Mouse (Mus musculus): ENCODE data around the gene Ccdc34. TPM values are rescaled to one million over a fixed set of nuclear protein-coding genes. Genes with fewer than 3 reads are reported as not detected.
A peak's percentile ranks its signal among the peaks of the same experiment; 100 is the strongest.

Gene Ccdc34
- total RNA-seq, 2 experiments from 2014 or later, result 7.3 to 9.2 TPM

DNA sequence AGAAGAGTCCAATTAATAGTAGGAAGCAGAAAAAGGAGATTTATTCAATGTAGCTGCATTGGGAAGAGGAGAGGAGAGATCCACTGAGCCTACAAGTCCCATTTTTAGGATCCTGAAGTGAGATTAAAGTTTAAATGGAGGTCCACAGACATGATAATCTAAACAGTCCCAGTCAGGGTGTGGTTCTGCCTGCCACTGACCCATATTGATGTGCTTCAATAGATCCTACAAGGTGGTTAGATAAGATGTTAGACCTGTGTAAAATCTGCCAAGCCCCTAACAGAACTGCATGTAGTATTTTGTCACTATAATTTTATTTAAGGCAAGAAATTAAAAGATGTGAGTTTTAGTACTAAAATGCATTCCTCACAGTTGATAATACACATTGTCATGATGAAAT is 24.2 kb upstream of the Ccdc34 start:
- intact Hi-C loops (cut with DNase I), result no loop called here
- no peak for DNase-seq

DNA sequence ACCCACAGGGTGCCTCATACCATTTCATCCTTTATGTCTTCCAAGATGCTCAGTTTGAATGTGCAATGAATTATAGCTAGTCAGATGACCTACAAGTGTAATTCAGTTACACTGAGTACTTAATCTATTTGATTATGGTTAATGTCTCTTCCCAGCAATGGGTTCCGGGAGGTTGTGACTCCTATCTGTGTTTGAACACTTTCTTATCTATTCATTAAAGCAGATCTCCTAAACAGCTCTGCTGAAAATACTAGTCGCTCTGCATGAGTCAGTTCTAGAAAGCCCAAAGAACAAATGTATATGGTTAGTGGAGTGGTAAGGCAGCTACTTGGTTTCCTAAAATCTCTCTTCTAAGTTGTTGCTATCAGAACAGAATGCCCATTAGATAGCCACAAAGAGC is 22.6 kb upstream of the Ccdc34 start:
- DNase-seq, result no peak
- intact Hi-C loops (cut with DNase I), result no loop called here

DNA sequence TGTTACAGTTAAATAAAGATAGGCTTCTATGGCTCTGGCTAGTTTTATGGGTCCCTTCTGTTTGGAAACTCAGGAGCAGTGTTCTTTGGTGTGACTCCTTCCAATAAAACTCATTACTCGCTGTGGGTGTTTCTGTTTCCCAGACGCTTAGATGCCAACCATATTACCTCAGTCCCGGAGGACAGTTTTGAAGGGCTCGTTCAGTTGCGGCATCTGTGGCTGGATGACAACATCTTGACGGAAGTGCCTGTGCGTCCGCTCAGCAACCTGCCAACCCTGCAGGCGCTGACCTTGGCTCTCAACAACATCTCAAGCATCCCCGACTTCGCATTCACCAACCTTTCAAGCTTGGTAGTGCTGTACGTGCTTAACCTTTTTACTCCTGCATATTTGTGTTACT is 21.2 kb upstream of the Ccdc34 start:
- intact Hi-C loops (cut with DNase I), result no loop called here
- peak in 1 of 2 experiments; percentile 33 for DNase-seq

DNA sequence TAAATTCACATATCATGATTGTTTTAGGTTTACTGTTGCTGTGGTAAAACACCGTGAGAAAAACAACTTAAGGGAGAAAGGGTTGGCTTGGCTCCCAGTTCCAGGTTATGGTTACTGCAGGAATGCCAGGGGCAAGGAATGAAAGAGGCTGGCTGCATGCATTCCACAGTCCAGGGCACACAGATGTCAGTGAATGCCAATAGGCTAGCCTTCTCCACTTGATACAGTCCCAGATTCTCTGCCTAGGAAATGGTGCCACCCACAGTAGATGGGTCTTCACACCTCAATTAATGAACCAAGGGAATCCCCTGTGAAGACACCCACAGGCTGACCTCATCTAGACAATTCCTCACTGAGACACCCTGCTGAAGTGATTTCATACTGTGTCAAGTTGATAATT is 12.9 kb upstream of the Ccdc34 start:
- intact Hi-C loops (cut with DNase I), result no loop called here
- no peak for DNase-seq

DNA sequence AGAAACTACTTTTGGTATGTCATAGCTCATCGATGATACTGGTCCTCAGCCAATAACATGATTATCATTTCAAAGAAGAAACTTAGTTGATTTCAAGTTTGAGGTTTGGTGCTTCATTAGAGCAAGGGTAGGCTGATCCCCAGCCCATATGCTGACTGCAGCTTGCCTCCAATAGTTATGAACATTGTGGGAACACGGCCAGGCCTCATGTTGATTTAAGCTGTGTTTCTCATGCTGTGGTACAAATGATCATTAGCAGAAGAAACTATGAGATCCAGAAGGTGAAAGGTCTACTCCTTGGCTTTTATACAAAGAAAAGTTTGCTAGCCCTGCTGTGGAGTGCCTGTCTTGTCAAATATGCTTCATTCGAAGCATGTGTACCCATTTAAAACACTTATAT is 12.5 kb upstream of the Ccdc34 start:
- no peak for DNase-seq
- intact Hi-C loops (cut with DNase I), result no loop called here

DNA sequence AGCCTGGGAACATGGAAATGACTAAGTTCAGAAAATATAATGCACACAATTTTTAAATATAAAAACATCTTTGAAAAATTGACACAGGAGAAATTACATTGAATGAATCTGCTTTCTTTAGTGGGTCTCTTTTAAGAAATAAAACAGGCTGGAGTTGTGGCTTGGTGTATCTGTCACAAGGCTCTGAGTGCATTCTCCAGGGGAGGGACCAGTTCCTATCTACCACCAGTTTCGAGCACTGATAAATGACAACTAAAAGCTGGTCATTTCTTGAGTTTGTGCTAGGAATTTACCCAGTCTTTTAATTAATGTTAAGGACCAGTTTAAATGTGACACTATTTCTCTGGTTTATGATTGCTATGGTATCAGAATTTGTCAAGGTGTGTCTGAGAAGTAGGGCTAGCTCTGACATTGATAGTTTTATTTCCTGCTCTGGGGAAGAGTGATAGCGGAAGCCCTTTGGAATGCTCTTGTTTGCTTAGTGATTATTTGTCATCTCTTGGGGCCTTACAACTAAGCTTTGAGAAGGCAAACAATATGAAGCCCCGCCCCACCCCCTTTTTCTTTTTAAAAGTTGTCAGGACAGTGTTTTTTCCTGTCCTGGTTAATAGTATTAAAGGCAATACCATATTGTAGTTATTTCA is 11.9 kb upstream of the Ccdc34 start:
- DNase-seq, result no peak
- intact Hi-C loops (cut with DNase I), result no loop called here

DNA sequence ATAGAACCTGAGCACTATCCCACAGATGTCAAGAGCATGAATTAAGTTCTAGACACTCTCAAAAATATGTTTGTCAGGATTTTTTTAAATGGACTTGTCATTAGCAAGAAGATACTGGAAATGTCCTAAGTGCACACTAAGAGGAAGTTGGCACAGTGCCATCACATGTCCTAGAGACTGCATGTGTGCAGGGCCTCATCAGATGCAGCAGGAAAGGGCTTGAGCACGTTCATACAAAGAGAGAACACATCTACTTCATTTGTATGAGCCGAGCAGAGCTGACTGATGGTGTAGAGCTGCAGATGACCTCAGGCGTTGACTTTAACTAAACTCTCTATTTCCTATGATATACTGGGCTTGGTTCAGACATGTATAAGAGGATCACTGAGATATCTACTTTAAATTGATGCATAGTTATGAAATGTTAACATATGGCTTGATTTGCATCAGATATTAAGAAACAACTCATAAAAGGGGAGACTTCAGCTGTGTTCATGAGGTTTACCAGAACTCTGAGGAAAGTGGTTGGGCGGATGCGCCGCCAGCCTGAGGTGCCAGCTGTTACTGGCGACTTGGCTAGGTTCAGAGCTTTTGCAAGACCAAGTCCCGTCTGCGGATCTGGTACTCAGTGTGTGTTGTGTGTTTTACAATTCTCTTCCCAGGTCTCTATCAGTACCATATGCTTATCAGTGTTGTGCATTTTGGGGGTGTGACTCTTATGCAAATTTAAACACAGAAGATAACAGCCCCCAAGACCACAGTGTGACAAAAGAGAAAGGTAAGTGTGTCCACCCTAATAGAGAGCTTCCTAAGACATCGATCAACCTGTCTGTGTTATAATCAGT is 10.0 kb upstream of the Ccdc34 start:
- intact Hi-C loops (cut with DNase I), result no loop called here
- DNase-seq, result no peak

DNA sequence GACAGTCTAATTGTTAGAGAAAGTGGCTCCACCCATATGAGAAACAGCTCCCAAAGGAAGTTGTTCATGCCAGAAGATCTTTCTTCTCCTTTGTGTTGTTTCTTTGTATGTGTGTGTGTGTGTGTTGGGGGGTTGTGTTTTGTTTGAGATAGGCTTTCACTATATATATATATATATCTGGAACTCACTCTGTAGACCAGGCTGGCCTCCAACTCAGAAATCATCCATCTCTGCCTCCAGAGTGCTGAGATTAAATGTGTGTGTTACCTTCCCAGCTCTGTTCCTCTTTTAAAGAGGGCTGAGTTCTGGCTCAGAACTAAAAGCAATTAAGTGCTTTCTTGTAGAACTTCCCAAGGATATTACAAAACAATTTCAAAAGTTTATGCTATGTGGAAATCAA is 8.2 kb upstream of the Ccdc34 start:
- no peak for DNase-seq
- intact Hi-C loops (cut with DNase I), result no loop called here

DNA sequence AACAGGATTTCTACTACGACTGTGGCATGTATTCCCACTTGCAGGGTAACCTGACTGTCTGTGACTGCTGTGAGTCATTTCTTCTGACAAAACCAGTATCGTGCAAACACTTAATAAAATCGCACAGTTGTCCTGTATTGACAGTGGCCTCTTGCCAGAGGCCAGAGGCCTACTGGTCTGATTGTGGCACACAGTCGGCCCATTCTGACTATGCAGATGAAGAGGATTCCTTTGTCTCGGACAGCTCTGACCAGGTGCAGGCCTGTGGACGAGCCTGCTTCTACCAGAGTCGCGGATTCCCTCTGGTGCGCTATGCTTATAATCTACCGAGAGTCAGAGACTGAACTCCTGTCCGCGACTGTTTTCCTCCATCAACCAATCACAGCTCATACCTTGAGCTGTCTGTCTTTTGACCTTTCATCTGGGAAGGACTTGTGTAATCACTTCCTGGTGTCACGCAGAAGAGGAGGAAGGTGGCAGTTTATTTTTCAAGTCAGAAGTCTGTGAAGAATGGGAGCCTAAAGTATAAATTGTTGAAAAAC is 5.4 kb upstream of the Ccdc34 start:
- no peak for DNase-seq
- intact Hi-C loops (cut with DNase I), result no loop called here

DNA sequence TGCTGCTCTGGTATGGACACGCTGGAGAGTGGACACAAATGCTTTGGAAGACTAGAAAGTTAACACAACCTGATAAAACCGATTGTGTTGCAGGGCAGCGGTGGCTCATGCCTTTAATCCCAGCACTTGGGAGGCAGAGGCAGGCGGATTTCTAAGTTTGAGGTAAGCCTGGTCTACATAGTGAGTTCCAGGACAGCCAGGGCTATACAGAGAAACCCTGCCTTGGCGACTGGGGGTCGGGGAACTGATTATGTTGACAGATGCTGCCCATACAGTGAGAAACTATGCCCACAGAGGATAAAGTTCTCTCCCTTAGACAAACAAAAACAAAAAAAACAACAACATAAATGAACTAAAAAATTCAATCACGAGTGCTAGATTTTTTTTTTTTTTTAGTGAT is 530 bp upstream of the Ccdc34 start:
- no peak for DNase-seq
- intact Hi-C loops (cut with DNase I), result loop anchor here (2.0 kb wide), 1 partner anchor 98 kb away; no protein-coding TSS in a partner anchor

DNA sequence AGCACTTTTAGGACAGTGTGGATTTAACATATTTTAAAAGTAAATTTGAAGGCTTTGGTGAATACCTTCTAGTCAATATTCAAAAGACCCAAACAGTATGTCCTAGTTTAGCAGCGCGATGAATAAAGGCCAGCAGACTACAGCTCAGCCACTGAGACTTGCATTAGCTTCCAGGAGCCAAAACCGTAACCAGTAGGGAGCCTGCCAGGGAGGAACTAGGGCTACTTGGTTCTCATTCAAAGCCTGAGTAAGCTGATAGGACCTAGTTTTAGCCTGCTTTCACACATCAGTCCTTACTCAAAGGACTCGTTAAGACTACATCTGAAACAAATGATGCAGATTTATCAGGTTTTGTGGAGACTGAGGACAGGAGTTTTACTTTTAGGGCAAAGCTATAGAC is 2.0 kb downstream of the Ccdc34 start:
- intact Hi-C loops (cut with DNase I), result no loop called here
- no peak for DNase-seq

DNA sequence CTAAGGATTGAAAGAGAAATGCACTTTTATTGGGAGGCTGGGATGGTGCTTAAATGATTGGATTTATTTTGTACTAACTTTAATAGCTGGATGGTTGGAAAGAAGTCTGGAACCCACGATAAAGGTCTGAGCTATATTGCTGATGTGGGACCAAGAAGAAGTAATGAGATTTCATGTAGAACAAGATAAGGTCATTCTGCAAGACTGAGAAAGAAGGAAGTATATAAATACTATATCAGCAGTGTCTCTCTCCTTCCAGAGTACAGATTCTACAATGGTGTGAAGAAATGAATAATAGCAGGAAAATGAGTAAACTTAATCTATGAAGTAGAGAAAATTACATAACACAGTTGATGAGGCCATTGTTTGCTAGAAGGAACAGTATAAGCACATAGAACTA is 2.8 kb downstream of the Ccdc34 start:
- intact Hi-C loops (cut with DNase I), result no loop called here
- no peak for DNase-seq

DNA sequence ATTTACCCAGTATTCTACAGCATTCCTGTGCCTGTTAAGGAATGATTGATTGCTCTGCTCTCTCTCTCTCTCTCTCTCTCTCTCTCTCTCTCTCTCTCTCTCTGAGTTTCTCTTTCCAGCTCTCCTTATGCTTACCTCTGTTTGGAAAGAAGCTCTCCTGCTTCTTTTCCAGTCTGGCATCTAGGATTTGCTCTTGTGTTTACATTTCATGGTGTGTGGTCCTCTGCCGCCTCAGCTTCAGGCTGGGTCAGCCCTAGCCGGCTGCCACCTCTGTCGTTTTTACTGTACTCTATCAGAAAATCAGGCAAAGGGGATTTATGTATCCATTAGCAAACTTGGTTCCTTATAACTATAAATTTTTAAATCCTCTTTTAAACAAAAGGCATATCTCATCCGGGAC is 18.6 kb downstream of the Ccdc34 start:
- intact Hi-C loops (cut with DNase I), result no loop called here
- DNase-seq, result no peak

DNA sequence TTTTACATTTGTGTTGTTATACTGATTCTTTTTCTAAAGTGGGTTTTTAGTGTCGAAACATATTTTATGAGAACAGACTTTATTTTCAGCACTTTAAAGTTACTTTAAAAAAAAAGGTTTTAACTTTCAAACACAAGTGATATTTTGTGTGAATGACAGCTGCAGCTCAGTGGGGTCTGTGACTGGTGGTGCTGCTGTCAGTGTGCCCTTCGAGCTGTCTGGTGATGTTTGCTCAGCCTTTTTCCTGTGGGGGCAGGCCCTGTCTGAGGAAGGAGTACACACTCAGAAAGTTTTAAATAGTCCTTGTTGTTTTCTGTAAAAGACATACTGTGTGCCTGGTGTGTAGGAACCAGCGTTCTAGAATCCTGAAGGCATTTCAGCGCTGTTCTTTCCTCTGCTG is 19.0 kb downstream of the Ccdc34 start:
- intact Hi-C loops (cut with DNase I), result no loop called here
- no peak for DNase-seq

DNA sequence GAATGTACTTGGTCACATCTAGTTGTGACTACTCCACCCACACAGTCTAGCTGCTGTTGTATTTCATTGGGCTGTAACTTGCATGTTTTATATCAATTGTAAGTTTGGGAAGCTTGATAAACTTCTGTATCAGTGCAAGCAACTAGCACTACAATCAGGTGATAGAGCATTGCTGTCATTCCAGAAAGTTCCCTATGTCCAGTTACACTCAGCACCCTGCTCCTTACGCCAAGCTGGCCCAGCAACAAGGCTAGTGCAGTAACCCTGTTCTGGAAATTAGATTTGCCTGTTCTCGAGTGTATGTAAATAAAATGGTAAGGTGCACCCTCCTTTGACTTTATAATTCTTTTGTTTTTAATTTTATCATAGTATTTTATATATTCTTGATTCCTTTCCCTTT is 19.6 kb downstream of the Ccdc34 start:
- no peak for DNase-seq
- intact Hi-C loops (cut with DNase I), result no loop called here

DNA sequence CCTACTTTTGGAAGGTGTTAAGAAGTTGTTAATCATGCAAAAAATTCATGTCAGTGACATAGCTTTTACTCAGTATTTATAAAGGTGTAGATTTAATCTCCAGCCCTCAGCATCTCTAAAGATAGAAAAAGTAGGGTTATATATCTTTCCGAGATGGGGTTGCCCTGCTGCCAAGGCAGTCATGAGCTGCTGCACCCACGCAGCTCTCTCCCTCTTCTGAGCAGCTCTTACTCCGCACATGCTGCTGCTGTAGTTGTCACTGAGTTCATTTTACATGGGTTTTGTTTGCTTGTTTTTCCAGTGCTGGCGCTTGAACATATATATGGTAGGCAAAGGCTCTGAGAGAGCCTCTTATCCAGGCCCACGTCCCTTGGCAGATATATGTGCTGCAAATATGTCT is 20.7 kb downstream of the Ccdc34 start:
- no peak for DNase-seq
- intact Hi-C loops (cut with DNase I), result no loop called here

DNA sequence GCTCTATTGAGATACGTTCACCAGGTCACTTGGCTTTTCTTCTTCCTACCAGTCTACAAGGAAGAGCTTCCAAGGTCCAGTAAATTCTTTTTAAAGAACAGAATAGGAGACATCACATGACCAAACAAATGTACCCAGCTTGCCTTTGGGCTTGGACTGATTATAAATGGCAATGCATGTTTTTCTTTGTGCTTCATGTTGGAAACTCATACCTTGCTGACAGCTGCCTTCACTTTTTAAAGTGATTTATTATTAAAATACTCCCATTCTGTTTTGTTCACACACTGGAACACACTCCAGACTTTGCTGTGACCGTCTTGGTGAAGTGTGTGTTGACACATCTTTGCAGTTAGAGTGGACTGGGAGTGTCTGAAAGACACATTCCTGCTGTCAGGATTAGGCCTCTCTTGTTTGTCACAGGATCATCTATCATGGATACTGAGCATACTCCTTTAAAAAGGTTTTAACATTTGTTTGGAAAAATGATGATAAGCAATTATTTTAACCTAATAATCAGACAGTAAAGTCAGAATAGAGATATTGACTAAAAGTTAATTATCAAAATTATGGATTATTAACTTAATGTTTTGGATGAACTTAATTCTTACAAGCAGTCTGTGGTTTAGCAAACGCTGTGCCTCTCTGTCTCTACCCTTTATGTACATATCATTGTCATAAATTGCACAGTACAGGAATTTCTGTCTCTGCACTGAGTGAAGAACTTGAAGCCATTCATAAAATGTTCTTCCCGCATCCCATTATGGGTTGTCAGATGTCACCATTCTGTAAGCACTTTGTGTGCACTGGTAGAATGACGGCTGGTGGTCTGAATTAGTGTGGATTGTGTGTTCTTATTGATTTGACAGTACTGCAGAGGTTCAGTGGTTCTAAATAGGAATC is 25.5 kb downstream of the Ccdc34 start:
- no peak for DNase-seq
- intact Hi-C loops (cut with DNase I), result no loop called here

DNA sequence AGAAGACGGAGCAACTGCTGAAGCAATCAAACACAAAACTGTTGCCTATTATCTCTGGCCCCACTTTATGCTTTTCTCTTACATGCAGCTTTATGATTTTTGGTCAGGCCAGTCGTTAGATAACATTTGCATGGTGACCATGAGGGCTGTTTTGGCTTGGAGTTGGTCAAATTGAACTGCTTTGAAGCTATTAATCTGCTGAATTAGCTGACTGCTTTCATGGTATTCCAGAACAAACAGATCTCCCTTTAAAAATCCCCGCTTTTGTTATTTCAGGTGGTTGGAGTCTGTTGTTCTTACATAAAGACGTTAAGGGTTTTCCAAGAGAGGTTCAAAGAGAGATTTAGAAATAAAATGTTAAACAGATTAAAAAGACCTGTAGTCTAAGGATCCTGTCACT is 40.8 kb downstream of the Ccdc34 start:
- no peak for DNase-seq
- intact Hi-C loops (cut with DNase I), result no loop called here

DNA sequence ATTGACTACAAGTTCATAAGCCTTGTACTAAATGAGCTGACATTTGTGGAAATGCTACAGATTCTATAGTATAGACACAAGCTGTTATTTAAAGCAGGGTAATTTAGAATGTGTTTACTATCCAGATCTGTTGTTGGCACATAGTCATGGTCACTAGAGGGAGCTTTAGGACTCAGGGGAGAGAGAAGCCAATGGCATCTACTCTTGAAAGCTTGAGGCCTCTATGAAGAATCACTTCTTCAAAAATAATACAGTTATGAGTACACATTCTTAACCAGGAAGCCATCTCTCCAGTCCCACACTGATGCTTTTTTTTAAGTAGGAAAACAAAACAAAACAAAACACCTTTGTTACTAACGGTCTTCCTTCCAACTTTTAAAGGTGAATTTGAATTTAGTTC is 45.5 kb downstream of the Ccdc34 start:
- intact Hi-C loops (cut with DNase I), result loop anchor here (2.0 to 10.0 kb wide), 2 partner anchors 142 to 158 kb away; no protein-coding TSS in a partner anchor
- peak in 1 of 2 experiments; percentile 19 for DNase-seq

DNA sequence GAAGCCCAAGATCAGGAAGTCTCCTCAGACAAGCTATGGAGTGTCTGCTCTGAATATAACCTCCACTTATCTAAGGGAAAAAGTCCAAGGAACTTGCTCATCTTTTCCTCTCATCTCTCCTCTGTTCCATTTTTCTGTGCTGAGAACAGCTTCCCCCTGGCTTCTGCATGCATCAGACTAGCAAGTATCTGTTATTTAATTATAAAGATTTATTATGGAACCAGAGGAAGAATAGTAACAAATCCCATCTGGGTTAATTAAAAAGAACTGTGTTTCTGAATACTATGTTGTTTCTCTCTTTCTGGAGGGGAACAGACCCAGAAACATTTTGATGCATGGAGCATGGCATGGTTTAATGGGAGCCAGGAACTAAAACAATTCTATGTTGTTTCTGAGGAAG is 51.3 kb downstream of the Ccdc34 start:
- intact Hi-C loops (cut with DNase I), result loop anchor here (10.0 kb wide), 1 partner anchor 164 kb away; no protein-coding TSS in a partner anchor
- no peak for DNase-seq

DNA sequence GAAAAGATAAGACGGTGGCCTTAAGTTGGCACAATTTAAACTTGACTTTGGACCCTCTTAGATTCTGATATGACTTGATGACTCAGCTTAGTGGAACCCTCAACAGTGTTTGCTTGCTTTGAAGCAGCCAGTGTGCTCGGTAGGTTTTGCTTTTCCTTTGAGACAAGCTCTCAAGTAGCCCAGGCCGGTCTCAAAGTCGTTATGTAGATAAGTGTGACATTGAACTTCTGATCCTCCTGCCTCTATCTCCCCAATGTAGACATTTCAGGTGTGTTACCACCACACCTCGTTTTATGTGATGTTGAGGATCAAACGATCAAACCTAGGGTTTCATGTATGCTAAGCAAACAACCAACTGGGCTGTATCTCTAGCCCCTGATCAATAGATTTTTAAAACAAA is 55.4 kb downstream of the Ccdc34 start:
- DNase-seq, result no peak
- intact Hi-C loops (cut with DNase I), result no loop called here
